Mouse (Mus musculus): ENCODE results near the gene Nampt.

DNA sequence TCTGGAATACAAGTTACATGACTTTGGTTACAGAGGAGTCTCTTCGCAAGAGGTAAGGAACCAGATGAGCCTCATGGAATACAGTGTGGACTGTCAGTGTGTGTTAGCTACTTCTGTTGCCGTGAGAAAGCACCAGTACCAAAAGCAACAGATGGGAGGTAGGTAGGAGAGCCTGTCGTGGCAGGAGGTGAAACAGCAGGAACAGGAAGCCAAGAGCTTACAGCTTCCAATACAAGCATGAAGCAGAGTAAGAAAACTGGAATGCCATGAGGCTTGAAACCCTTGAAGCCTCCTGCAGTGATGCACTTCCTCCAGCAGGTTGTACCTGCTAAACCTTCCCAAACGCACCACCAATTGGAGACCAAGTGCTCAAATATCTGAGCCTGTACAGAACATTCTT, 19.1 kb downstream of the Nampt start:
- TF ChIP-seq CTCF (IDR thresholded peaks at IDR 0.05; ENCODE audit: borderline replicate concordance, insufficient read depth, low read length) (no peak), POLR2A (IDR thresholded peaks at IDR 0.05; ENCODE audit: low read depth, low read length) (no peak)

All from embryonic fibroblast, embryonic 13.5 days (primary cell).